Mouse (Mus musculus): ENCODE measurements around the gene Rbfox1. TPM values are rescaled to one million over a fixed set of nuclear protein-coding genes. Genes with fewer than 3 reads are reported as not detected.

Gene Rbfox1
- polyA plus RNA-seq, 1 experiment from 2014 or later = 1.9 TPM

GRCm38 (mm10) chr16:6149345-6149744 is 264.2 kb downstream of the Rbfox1 start:
- no peak overlapping the region for H3K9ac ChIP-seq (ENCODE audit: low read length)
- no peak overlapping the region for H3K4me3 ChIP-seq (ENCODE audit: low read depth, low read length)
- ATAC-seq (ENCODE audit: low FRiP score, low TSS enrichment) (no peak), DNase-seq (ENCODE audit: low spot score) (no peak)
- no peak overlapping the region for H3K27ac ChIP-seq (replicated peaks)
- no peaks in the 10 kb centered on the region for H3K36me3 ChIP-seq (ENCODE audit: control insufficient read depth, insufficient read depth, low read length)
- H3K9me3 ChIP-seq (ENCODE audit: control insufficient read depth, low read length) = no peaks in the 10 kb centered on the region
- TF ChIP-seq EP300 (optimal IDR thresholded peaks at IDR 0.05) (no peak), CTCF (IDR thresholded peaks at IDR 0.05; ENCODE audit: low read depth) (no peak)
- H3K27me3 ChIP-seq (ENCODE audit: control insufficient read depth, insufficient read depth, low read length) = no peaks in the 10 kb centered on the region
- no peak overlapping the region for H3K4me2 ChIP-seq (replicated peaks; ENCODE audit: low read depth)
- 43% methylated on average over 4 of the region's 4 CpGs for WGBS
- H3K4me1 ChIP-seq (replicated peaks; ENCODE audit: control insufficient read depth, insufficient read depth) = no peaks in the 10 kb centered on the region

- no peaks in the 10 kb centered on the region for H3K4me1 ChIP-seq (replicated peaks; ENCODE audit: control insufficient read depth, insufficient read depth)
- WGBS = 72% methylated on average over 2 of the region's 2 CpGs
- H3K36me3 ChIP-seq (ENCODE audit: control insufficient read depth, insufficient read depth, low read length) = no peaks in the 10 kb centered on the region
- H3K27me3 ChIP-seq (ENCODE audit: control insufficient read depth, insufficient read depth, low read length) = no peaks in the 10 kb centered on the region
- no peak overlapping the region for H3K27ac ChIP-seq (replicated peaks)
- ATAC-seq (ENCODE audit: low FRiP score, low TSS enrichment) = no peak
- TF ChIP-seq EP300 (optimal IDR thresholded peaks at IDR 0.05) (no peak), CTCF (IDR thresholded peaks at IDR 0.05; ENCODE audit: low read depth) (no peak)
- H3K4me3 ChIP-seq (ENCODE audit: low read depth, low read length) = no peak overlapping the region
- H3K9me3 ChIP-seq (ENCODE audit: control insufficient read depth, low read length) = no peaks in the 10 kb centered on the region
- H3K9ac ChIP-seq (ENCODE audit: low read length) = no peak overlapping the region
- DNase-seq (ENCODE audit: low spot score) = no peak
- H3K4me2 ChIP-seq (replicated peaks; ENCODE audit: low read depth) = no peak overlapping the region
Measured at GRCm38 (mm10) chr16:6155556-6155955, 270.4 kb downstream of the Rbfox1 start.

GRCm38 (mm10) chr16:6164476-6164875 is 279.3 kb downstream of the Rbfox1 start:
- H3K36me3 ChIP-seq (ENCODE audit: control insufficient read depth, insufficient read depth, low read length) = no peaks in the 10 kb centered on the region
- no peaks in the 10 kb centered on the region for H3K27me3 ChIP-seq (ENCODE audit: control insufficient read depth, insufficient read depth, low read length)
- 80% methylated on average over 4 of the region's 4 CpGs for WGBS
- no peak overlapping the region for H3K27ac ChIP-seq (replicated peaks)
- H3K4me2 ChIP-seq (replicated peaks; ENCODE audit: low read depth) = no peak overlapping the region
- no peak for ATAC-seq (ENCODE audit: low FRiP score, low TSS enrichment)
- H3K9me3 ChIP-seq (ENCODE audit: control insufficient read depth, low read length) = no peaks in the 10 kb centered on the region
- H3K4me3 ChIP-seq (ENCODE audit: low read depth, low read length) = no peak overlapping the region
- H3K9ac ChIP-seq (ENCODE audit: low read length) = no peak overlapping the region
- DNase-seq (ENCODE audit: low spot score) = no peak
- H3K4me1 ChIP-seq (replicated peaks; ENCODE audit: control insufficient read depth, insufficient read depth) = no peaks in the 10 kb centered on the region
- TF ChIP-seq EP300 (optimal IDR thresholded peaks at IDR 0.05) (no peak), CTCF (IDR thresholded peaks at IDR 0.05; ENCODE audit: low read depth) (no peak)

- Histone ChIP-seq H3K27ac (replicated peaks) (no peak overlapping the region), H3K4me3 (ENCODE audit: low read depth, low read length) (no peak overlapping the region), H3K27me3 (ENCODE audit: control insufficient read depth, insufficient read depth, low read length) (no peaks in the 10 kb centered on the region), H3K4me2 (replicated peaks; ENCODE audit: low read depth) (no peak overlapping the region), H3K9me3 (ENCODE audit: control insufficient read depth, low read length) (no peaks in the 10 kb centered on the region), H3K4me1 (replicated peaks; ENCODE audit: control insufficient read depth, insufficient read depth) (no peaks in the 10 kb centered on the region), H3K9ac (ENCODE audit: low read length) (no peak overlapping the region), H3K36me3 (ENCODE audit: control insufficient read depth, insufficient read depth, low read length) (no peaks in the 10 kb centered on the region)
- ATAC-seq (ENCODE audit: low FRiP score, low TSS enrichment) (no peak), DNase-seq (ENCODE audit: low spot score) (no peak)
- 72% methylated on average over 5 of the region's 5 CpGs for WGBS
- TF ChIP-seq CTCF (IDR thresholded peaks at IDR 0.05; ENCODE audit: low read depth) (no peak), EP300 (optimal IDR thresholded peaks at IDR 0.05) (no peak)
Measured at GRCm38 (mm10) chr16:6169346-6169745, 284.2 kb downstream of the Rbfox1 start.

- TF ChIP-seq CTCF (IDR thresholded peaks at IDR 0.05; ENCODE audit: low read depth) = no peak
- no peak for TF ChIP-seq EP300 (optimal IDR thresholded peaks at IDR 0.05)
- Histone ChIP-seq H3K4me1 (replicated peaks; ENCODE audit: control insufficient read depth, insufficient read depth) (no peaks in the 10 kb centered on the region), H3K9me3 (ENCODE audit: control insufficient read depth, low read length) (no peaks in the 10 kb centered on the region), H3K36me3 (ENCODE audit: control insufficient read depth, insufficient read depth, low read length) (no peaks in the 10 kb centered on the region), H3K27me3 (ENCODE audit: control insufficient read depth, insufficient read depth, low read length) (no peaks in the 10 kb centered on the region), H3K4me2 (replicated peaks; ENCODE audit: low read depth) (no peak overlapping the region), H3K9ac (ENCODE audit: low read length) (no peak overlapping the region), H3K4me3 (ENCODE audit: low read depth, low read length) (no peak overlapping the region), H3K27ac (replicated peaks) (no peak overlapping the region)
- DNase-seq (ENCODE audit: low spot score) = no peak
- 86% methylated on average over 9 of the region's 9 CpGs for WGBS
- no peak for ATAC-seq (ENCODE audit: low FRiP score, low TSS enrichment)
Measured at GRCm38 (mm10) chr16:6180819-6181218, 295.7 kb downstream of the Rbfox1 start.

GRCm38 (mm10) chr16:6182329-6182728 is 297.2 kb downstream of the Rbfox1 start:
- Histone ChIP-seq H3K9me3 (ENCODE audit: control insufficient read depth, low read length) (no peaks in the 10 kb centered on the region), H3K4me3 (ENCODE audit: low read depth, low read length) (no peak overlapping the region), H3K4me1 (replicated peaks; ENCODE audit: control insufficient read depth, insufficient read depth) (no peaks in the 10 kb centered on the region), H3K27me3 (ENCODE audit: control insufficient read depth, insufficient read depth, low read length) (no peaks in the 10 kb centered on the region), H3K4me2 (replicated peaks; ENCODE audit: low read depth) (no peak overlapping the region), H3K9ac (ENCODE audit: low read length) (no peak overlapping the region), H3K36me3 (ENCODE audit: control insufficient read depth, insufficient read depth, low read length) (no peaks in the 10 kb centered on the region), H3K27ac (replicated peaks) (no peak overlapping the region)
- ATAC-seq (ENCODE audit: low FRiP score, low TSS enrichment) = no peak
- no peak for DNase-seq (ENCODE audit: low spot score)
- TF ChIP-seq CTCF (IDR thresholded peaks at IDR 0.05; ENCODE audit: low read depth) = no peak
- no peak for TF ChIP-seq EP300 (optimal IDR thresholded peaks at IDR 0.05)
